Mouse (Mus musculus) embryonic fibroblast, embryonic 13.5 days (primary cell): Measurements from ENCODE around the gene Dlx2.

ENCODE experiments used
- CTCF ChIP-seq: IDR thresholded peaks from 2 replicates; pipeline ENCODE4 v1.5.1; 2011; ENCODE audit warnings: mild to moderate bottlenecking, control low read depth, low read length, moderate library complexity, borderline replicate concordance; ENCODE audit not compliant: insufficient read depth
- POLR2A ChIP-seq: IDR thresholded peaks from 2 replicates; pipeline ENCODE4 v1.6.1; 2011; ENCODE audit warnings: low read depth, mild to moderate bottlenecking, control low read depth, low read length, moderate library complexity

DNA sequence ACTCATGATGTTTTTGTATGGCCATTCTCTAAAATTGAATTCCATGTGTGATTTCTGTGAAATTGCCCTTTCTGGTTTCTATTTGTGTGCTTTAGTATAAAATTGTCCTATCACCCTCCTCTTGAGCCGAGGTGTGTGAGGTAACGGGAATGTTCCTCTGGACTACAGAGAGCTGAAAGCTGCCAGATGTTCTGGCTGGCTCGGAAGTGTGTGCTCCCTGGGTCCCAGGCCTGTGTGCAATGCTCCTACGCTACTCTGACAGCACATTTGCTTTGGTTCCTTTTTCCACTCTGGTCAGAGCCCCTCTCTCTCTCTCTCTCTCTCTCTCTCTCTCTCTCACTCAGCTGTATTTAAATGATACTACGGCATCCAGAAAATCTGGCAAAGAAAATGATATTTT lies 49.4 kb downstream of the Dlx2 start:
- no peak for TF ChIP-seq CTCF
- TF ChIP-seq POLR2A = no peak
